10 mouse cellular contexts compared by ENCODE assay signal in genomic region chr8:13641206-13641605, GRCm38 (mm10). TPM values are rescaled to one million over a fixed set of nuclear protein-coding genes. Genes with fewer than 3 reads are reported as not detected.
DNase-seq lines count a peak whose midpoint lies in the region; ATAC-seq and TF ChIP-seq lines count a peak whose summit lies in the region.
"Had no signal": no experiment of that assay in that cellular context is flagged by ENCODE, and none has a peak within 500 bp of the region (broad histone marks: within the 10 kb centered on the region; RNA-seq: fewer than 3 reads in every experiment).

No protein-coding gene starts in this region.

- H3K4me3 ChIP-seq in intestine, embryonic 15.5 days (replicated peaks), result no peak overlapping the region
- H3K4me3 ChIP-seq in intestine, postnatal 0 days (ENCODE audit: low read depth, low read length), result no peak overlapping the region
- H3K4me3 ChIP-seq in midbrain, postnatal 0 days (ENCODE audit: low read depth, low read length), result no peak overlapping the region
- H3K4me3 ChIP-seq in midbrain, embryonic 11.5 days (ENCODE audit: low read depth, low read length), result no peak overlapping the region
- H3K4me3 ChIP-seq in myocyte, result no peak overlapping the region
- H3K4me3 ChIP-seq: heart, embryonic 15.5 days had no signal

- H3K27me3 ChIP-seq in intestine, embryonic 15.5 days (replicated peaks), result no peaks in the 10 kb centered on the region
- H3K27me3 ChIP-seq in intestine, postnatal 0 days (replicated peaks; ENCODE audit: control insufficient read depth, insufficient read depth, low read length), result no peaks in the 10 kb centered on the region
- H3K27me3 ChIP-seq in midbrain, postnatal 0 days (ENCODE audit: insufficient read depth, low read length), result no peaks in the 10 kb centered on the region
- no peaks in the 10 kb centered on the region for H3K27me3 ChIP-seq in midbrain, embryonic 11.5 days (ENCODE audit: control insufficient read depth, insufficient read depth, low read length)
- H3K27me3 ChIP-seq in myocyte (ENCODE audit: control insufficient read depth, insufficient read depth, insufficient read length), result no peaks in the 10 kb centered on the region
- H3K27me3 ChIP-seq: heart, embryonic 15.5 days had no signal

- H3ac ChIP-seq in myocyte (ENCODE audit: control insufficient read depth, insufficient read length), result no peak overlapping the region

- H3K79me2 ChIP-seq in myocyte (ENCODE audit: control insufficient read depth, insufficient read depth), result peaks cover 79% of the 10 kb centered on the region

- TF ChIP-seq CTCF in intestine, postnatal 0 days (IDR thresholded peaks at IDR 0.05; ENCODE audit: low read depth), result no peak
- TF ChIP-seq CTCF in midbrain, postnatal 0 days (IDR thresholded peaks at IDR 0.05), result no peak

- peak; percentile 38 for DNase-seq in adrenal gland, postnatal 10 days
- no peak for DNase-seq in adrenal gland, adult 8-10 months
- DNase-seq in midbrain, postnatal 0 days (ENCODE audit: low spot score), result no peak
- no peak for DNase-seq in midbrain, embryonic 11.5 days (ENCODE audit: low spot score, missing footprints)
- DNase-seq in cerebellum, postnatal 4 days (ENCODE audit: low spot score in 2 of 2), result no peak
- DNase-seq: gastrocnemius, postnatal 10 days had no signal

- no peak overlapping the region for H3K9ac ChIP-seq in intestine, embryonic 15.5 days
- no peak overlapping the region for H3K9ac ChIP-seq in intestine, postnatal 0 days (ENCODE audit: low read depth, low read length)
- H3K9ac ChIP-seq in midbrain, postnatal 0 days (replicated peaks; ENCODE audit: low read length, poor library complexity, severe bottlenecking), result no peak overlapping the region
- no peak overlapping the region for H3K9ac ChIP-seq in midbrain, embryonic 11.5 days (ENCODE audit: low read length)
- H3K9ac ChIP-seq: heart, embryonic 15.5 days had no signal

- no peak overlapping the region for H3K27ac ChIP-seq in intestine, embryonic 15.5 days
- no peak overlapping the region for H3K27ac ChIP-seq in intestine, postnatal 0 days (ENCODE audit: low read depth, low read length)
- peak overlapping the region; percentile 32; the same call in 1 of the 2 replicates for H3K27ac ChIP-seq in midbrain, postnatal 0 days (ENCODE audit: low read depth, low read length)
- no peak overlapping the region for H3K27ac ChIP-seq in midbrain, embryonic 11.5 days (ENCODE audit: low read depth, low read length)
- H3K27ac ChIP-seq: heart, embryonic 15.5 days had no signal

- no peaks in the 10 kb centered on the region for H3K9me3 ChIP-seq in intestine, embryonic 15.5 days
- no peaks in the 10 kb centered on the region for H3K9me3 ChIP-seq in intestine, postnatal 0 days (ENCODE audit: control insufficient read depth)
- H3K9me3 ChIP-seq in midbrain, postnatal 0 days (ENCODE audit: low read length), result no peaks in the 10 kb centered on the region
- no peaks in the 10 kb centered on the region for H3K9me3 ChIP-seq in midbrain, embryonic 11.5 days (ENCODE audit: control insufficient read depth, low read length)
- H3K9me3 ChIP-seq: heart, embryonic 15.5 days had no signal

- 61% methylated on average over 9 of the region's 9 CpGs for WGBS in intestine, embryonic 15.5 days
- 63% methylated on average over 9 of the region's 9 CpGs for WGBS in intestine, postnatal 0 days
- WGBS in midbrain, postnatal 0 days, result 59% methylated on average over 9 of the region's 9 CpGs
- 65% methylated on average over 9 of the region's 9 CpGs for WGBS in midbrain, embryonic 11.5 days

- H3K4me2 ChIP-seq in intestine, embryonic 15.5 days (replicated peaks), result no peak overlapping the region
- H3K4me2 ChIP-seq in intestine, postnatal 0 days (replicated peaks; ENCODE audit: low read depth), result no peak overlapping the region
- no peak overlapping the region for H3K4me2 ChIP-seq in midbrain, postnatal 0 days (ENCODE audit: low read depth, low read length, poor library complexity, severe bottlenecking)
- no peak overlapping the region for H3K4me2 ChIP-seq in midbrain, embryonic 11.5 days
- peak overlapping the region; percentile 42 for H3K4me2 ChIP-seq in myocyte (ENCODE audit: low read depth)
- H3K4me2 ChIP-seq: heart, embryonic 15.5 days had no signal

- TF ChIP-seq POLR2A in myocyte (IDR thresholded peaks at IDR 0.05; ENCODE audit: insufficient read length, low read depth), result no peak

- peak; percentile 27; the same call in 1 of the 2 replicates for ATAC-seq in intestine, embryonic 15.5 days
- no peak for ATAC-seq in intestine, postnatal 0 days
- ATAC-seq in midbrain, postnatal 0 days (ENCODE audit: low FRiP score), result no peak
- no peak for ATAC-seq in midbrain, embryonic 11.5 days (ENCODE audit: low FRiP score)

- H3K36me3 ChIP-seq in intestine, embryonic 15.5 days, result no peaks in the 10 kb centered on the region
- H3K36me3 ChIP-seq in intestine, postnatal 0 days (ENCODE audit: control insufficient read depth, insufficient read depth), result no peaks in the 10 kb centered on the region
- H3K36me3 ChIP-seq in midbrain, postnatal 0 days (ENCODE audit: insufficient read depth, low read length), result no peaks in the 10 kb centered on the region
- H3K36me3 ChIP-seq in midbrain, embryonic 11.5 days (ENCODE audit: control insufficient read depth, insufficient read depth, low read length), result no peaks in the 10 kb centered on the region
- no peaks in the 10 kb centered on the region for H3K36me3 ChIP-seq in myocyte (ENCODE audit: control insufficient read depth, insufficient read depth)
- H3K36me3 ChIP-seq: heart, embryonic 15.5 days had no signal

- peaks cover 16% of the 10 kb centered on the region for H3K4me1 ChIP-seq in intestine, embryonic 15.5 days (replicated peaks)
- no peaks in the 10 kb centered on the region for H3K4me1 ChIP-seq in intestine, postnatal 0 days (replicated peaks; ENCODE audit: control insufficient read depth, insufficient read depth, low read length)
- peaks cover 16% of the 10 kb centered on the region for H3K4me1 ChIP-seq in midbrain, postnatal 0 days (ENCODE audit: insufficient read depth, low read length)
- H3K4me1 ChIP-seq in midbrain, embryonic 11.5 days (ENCODE audit: control insufficient read depth, insufficient read depth, low read length), result peaks cover 9% of the 10 kb centered on the region

TF ChIP-seq in myocyte, 11 proteins besides CTCF, POLR2A, EP300 and RAD21:
- TF ChIP-seq MYOG (IDR thresholded peaks at IDR 0.05; ENCODE audit: control insufficient read depth in 1 of 3, insufficient read depth in 1 of 3, insufficient read length in 2 of 3, low read depth in 2 of 3), result no peak
- no peak for TF ChIP-seq USF1 (IDR thresholded peaks at IDR 0.05; ENCODE audit: low read depth)
- TF ChIP-seq TCF3 (IDR thresholded peaks at IDR 0.05; ENCODE audit: insufficient read length, low read depth), result no peak
- no peak for TF ChIP-seq SRF (IDR thresholded peaks at IDR 0.05; ENCODE audit: control insufficient read depth, insufficient read length, low read depth)
- TF ChIP-seq CEBPB (IDR thresholded peaks at IDR 0.05; ENCODE audit: insufficient read depth, poor library complexity, severe bottlenecking), result no peak
- TF ChIP-seq REST (IDR thresholded peaks at IDR 0.05; ENCODE audit: insufficient read depth, insufficient read length), result no peak
- no peak for TF ChIP-seq E2F4 (IDR thresholded peaks at IDR 0.05; ENCODE audit: insufficient read depth)
- TF ChIP-seq MAX (IDR thresholded peaks at IDR 0.05; ENCODE audit: low read depth), result no peak
- no peak for TF ChIP-seq MYOD1 (IDR thresholded peaks at IDR 0.05; ENCODE audit: control insufficient read depth in 1 of 3, insufficient read length in 2 of 3, low read depth in 2 of 3)
- TF ChIP-seq TCF12 (IDR thresholded peaks at IDR 0.05; ENCODE audit: insufficient read depth, poor library complexity, severe bottlenecking), result no peak
- no peak for TF ChIP-seq POLR2AphosphoS2 (IDR thresholded peaks at IDR 0.05; ENCODE audit: insufficient read length, low read depth)

RNA-seq across cellular contexts. Expression of gene Rasa3, which starts 36.2 kb away (rescaled TPM):
- total RNA-seq in adrenal gland, postnatal 10 days (2021), result 10 to 100 TPM; 32.5 to 39.5 TPM
- 10 to 100 TPM; 27.8 to 46.6 (median 33.1) TPM for total RNA-seq in adrenal gland, adult 8-10 months (2022)
- 19.1 and 22.2 TPM in 2 replicates for polyA plus RNA-seq in intestine, embryonic 15.5 days (2015; fragmentation: Nextera tagmentation; extraction: Ambion mirVana)
- polyA plus RNA-seq in intestine, postnatal 0 days (2015; fragmentation: Nextera tagmentation; extraction: Ambion mirVana), result 9.8 and 9.9 TPM in 2 replicates
- total RNA-seq in midbrain, postnatal 0 days (2014; rRNA removed), result 43.9 and 52.7 TPM in 2 replicates
- polyA plus RNA-seq in midbrain, postnatal 0 days (2015; fragmentation: Nextera tagmentation; extraction: Ambion mirVana), result 20.5 and 23.5 TPM in 2 replicates
- polyA plus RNA-seq in midbrain, embryonic 11.5 days (2014; fragmentation: Nextera tagmentation; extraction: Ambion mirVana), result 19.8 and 20.7 TPM in 2 replicates
- 39.6 TPM for polyA plus RNA-seq in myocyte (2012; fragmentation: generic; extraction: Trizol)
